Mouse (Mus musculus): ENCODE data around the gene Sowaha.
A peak's percentile ranks its signal among the peaks of the same experiment; 100 is the strongest.
"Not testable (repeated sequence)": the region's sequence is repeated elsewhere in the genome, so short reads cannot be mapped to it uniquely, and the experiment has no call there.

Sowaha gene

DNA sequence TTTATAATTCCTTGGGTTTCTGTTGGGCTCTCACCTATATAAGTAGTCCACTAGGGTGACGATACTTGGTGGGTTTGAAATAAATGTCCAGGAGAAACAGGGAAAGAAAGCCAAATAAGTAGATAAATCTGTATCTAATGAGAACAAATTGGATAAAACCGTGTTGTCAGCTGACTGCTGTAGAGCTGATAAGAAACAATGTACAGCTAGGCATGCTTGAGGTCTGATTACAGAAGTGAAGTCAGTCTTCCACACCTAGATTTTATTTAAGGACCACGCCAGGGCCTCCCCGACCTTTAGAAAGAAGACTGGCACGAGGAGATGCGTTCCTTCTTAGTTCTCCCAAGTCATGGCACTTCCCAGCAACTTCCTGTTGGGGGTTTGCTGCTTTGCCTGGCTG, 47.0 kb downstream of the Sowaha start:
- no peak for DNase-seq

DNA sequence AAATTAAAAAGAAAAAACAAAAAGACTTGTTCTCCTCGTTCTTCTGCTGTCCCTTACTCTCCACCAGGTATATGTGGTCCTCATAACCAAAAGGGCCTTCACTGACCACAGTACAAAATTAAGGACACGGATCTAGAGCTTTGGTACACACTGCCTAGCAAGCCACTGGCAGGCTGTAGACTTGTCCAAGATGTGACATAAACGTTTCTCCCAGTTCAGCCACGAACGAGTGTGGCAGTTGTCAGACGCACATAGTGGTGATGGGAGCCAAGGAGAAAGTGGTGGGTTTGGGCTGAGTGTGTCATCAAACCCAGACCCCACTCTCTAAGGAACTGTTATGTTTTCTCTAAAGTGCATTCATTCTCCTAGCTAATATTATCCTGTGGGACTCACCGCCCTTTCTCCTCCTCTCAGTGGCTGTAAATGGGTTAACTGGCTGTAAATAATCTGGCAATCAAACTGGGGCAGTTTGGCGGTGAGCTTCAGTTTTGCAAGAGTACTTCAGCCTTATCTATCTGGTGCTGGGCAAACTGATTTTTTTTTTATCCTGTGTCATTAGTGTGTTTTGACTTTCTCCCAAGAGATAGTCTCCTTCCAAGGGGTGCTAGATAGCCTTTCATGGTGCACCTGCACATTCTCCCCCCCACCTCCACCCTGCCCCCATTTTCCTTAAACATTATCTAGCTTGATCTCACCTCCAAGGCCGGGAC, 48.6 kb downstream of the Sowaha start:
- no peak for DNase-seq

DNA sequence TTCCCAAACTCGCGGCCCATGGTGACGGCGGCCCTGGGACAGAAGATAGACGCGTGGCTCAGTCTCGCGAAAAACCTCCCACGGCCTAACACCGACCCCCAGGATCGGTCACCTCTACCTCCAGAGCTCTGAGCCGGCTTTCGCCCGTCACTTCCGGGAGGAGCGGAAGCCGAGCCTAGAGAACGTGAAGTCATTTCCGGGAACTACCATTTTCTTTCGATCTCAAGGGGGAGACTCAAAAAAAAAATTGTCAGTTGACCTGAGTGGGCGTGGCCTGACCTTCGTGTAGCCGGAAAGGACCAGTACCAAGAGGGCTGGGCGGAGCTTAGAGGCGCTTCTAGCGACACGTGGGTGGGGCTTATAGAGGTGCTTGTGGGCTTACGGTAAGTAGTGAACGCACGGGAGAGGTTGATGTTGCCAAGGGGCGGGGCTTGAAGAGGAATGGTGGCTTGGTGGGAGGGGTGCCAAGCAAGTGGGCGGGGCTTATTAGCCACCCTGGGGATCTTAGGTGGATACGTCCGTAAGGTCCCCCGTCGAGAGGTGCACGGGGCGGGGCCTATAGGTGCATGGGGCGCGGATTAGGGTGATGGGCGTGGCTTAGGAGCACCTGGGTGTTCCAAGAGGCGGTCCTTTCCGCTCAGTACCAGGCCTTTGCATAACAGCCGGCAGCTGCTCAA, 49.3 kb downstream of the Sowaha start, which contains the start of the genes Uqcrq and Gdf9:
Gene Uqcrq (minus strand): TSS at position 162 of the 677 bp plus-strand sequence.
Gene Gdf9 (plus strand): TSS at position 354 of the 677 bp plus-strand sequence.
- peak; percentile 98 for DNase-seq

DNA sequence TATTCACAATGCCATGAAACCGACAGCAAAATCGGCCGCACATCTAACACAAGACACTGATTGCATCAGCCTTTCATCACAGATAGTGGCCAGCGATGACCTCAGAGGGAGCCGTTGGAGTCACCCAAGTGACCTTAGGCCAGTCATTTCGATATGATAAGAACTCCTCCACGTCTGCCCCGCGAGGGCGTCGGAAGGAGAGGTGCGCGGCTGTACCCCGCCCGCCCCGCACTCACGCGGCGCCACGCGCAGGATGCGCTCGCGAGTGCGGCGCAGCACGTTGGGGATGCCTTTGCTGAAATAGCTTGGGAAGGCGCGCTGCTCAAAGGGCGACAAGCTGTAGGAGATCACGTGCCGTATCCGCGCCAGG, 49.8 kb downstream of the Sowaha start:
- DNase-seq = peak; percentile 31

DNA sequence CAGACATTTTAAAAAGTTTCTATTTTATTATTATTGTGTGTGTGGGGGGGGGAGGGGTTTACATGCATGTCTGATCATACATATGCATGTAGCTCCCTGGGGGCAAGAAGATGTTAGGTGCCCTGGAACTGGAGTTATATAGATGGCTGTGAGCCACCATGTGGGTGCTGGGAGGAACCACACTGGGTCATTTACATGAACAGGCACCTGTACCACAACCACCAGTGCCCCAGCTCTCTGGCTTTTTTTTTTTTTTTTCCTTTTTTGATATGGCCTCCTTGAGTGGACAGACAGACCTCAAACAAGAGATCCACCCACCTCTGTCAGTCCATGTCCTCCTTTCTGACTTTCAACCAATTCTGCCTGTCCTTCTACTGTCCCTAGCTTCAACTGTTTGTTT, 50.9 kb downstream of the Sowaha start:
- no peak for DNase-seq

DNA sequence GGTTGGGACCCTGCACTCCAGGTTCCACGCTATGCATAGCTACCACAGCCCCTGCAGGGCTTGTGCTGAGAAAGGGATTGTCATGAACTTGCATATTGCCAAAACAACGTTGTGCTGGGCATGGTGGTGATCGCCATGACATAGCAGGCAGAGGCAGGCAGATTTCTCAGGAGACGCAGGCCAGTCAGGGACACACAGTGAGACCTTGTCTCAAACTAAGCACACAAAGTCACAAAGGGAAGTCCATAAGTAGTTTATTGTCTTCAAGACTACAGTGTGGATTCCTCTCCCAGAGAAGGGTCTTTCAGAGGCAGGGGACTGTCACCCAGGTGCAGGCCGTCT, 51.4 kb downstream of the Sowaha start:
- no peak for DNase-seq

DNA sequence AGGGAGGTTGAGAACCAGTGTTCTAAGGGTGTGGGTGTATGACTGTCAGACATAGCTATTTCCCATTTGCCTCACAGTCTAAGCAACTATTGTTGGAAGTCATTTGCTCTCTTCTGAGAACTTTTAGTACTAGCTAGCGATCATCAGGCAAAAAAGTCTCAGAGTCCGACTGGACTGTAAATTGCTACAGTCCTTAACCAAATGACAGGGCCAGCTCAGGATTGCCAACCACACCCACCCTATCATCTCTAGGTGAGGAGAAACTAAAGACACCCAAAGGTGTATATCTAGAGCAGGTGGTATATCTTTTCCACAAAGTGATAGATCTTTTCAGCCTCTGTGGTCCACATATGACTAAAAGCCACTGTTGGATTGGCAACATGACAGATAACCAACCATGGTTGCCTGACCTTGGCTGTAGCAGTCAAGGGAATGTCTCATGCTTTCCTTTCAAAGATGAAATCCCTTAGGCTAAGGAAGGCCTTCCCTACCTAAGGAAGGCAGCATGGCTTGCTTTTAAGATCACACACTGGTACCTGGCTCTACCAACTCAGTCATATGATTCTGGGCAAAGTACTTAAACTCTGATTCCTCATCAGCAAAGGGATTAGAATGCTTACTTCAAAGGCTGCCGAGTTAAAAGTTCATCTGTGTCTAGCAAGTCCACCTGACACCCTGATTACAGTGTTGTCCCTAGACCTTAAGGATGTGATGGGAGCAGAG, 51.9 kb downstream of the Sowaha start:
- DNase-seq = no peak

DNA sequence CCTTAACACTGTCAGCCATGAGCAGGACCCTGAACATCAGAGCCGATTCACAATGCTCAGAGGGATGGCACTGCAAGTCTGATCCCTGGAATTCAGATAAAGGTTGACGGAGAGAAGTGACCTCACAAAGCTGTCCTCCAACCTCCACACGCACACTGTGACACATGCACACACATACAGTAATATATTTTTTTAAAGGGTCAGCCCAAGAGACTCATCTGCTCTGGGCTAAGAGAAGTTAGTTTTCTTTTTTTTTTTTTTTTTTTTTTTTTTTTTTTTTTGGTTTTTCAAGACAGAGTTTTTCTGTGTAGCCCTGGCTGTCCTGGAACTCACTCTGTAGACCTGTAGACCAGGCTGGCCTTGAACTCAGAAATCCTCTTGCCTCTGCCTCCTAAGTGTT, 53.2 kb downstream of the Sowaha start:
- not testable (repeated sequence) for DNase-seq

All from right cerebral cortex, postnatal 4 days (tissue).